Mouse (Mus musculus) CH12.LX (cell line): ENCODE data around the gene Gm5244. TPM values are rescaled to one million over a fixed set of nuclear protein-coding genes. Genes with fewer than 3 reads are reported as not detected.

Source experiments
- DNase-seq: peaks from one replicate; pipeline ENCODE4 v3.0.0-alpha.2; 2013; ENCODE audit errors: extremely low read depth
- H3K27ac ChIP-seq: 2 replicates; pipeline ENCODE4 v1.5.1; 2012; ENCODE audit warnings: low read depth, mild to moderate bottlenecking, control low read depth, moderate library complexity; ENCODE audit not compliant: insufficient read depth
- H3K27me3 ChIP-seq: replicated peaks from 2 replicates; pipeline ENCODE3; 2012; ENCODE audit warnings: inconsistent platforms
- H3K36me3 ChIP-seq, 2 experiments: replicated peaks in 1 of 2; 2 replicates each; pipeline versions ENCODE3 to v1.6.1; 2012; ENCODE audit warnings: inconsistent platforms in 1 of 2, low read length in 1 of 2, mild to moderate bottlenecking in 1 of 2, mixed read lengths in 1 of 2, moderate library complexity in 1 of 2; ENCODE audit not compliant: control insufficient read depth in 1 of 2, insufficient read depth in 1 of 2
- H3K4me1 ChIP-seq, 2 experiments: 2 replicates each; pipeline ENCODE4 v1.6.1; 2012; ENCODE audit warnings: inconsistent platforms in 1 of 2, moderate library complexity in 1 of 2; ENCODE audit not compliant: insufficient read depth in 2 of 2, control insufficient read depth in 1 of 2
- H3K4me2 ChIP-seq: 2 replicates; pipeline ENCODE4 v1.6.1; 2012; ENCODE audit warnings: low read depth, mild to moderate bottlenecking, control low read depth; ENCODE audit not compliant: poor library complexity, insufficient read depth, severe bottlenecking
- H3K4me3 ChIP-seq, 3 experiments: fragments of 150-350 bp in 1 of 3; sonication (generic) in 1 of 3; replicated peaks in 1 of 3; 2 replicates each; pipeline versions ENCODE3 to v1.5.1; 2011 to 2012; ENCODE audit warnings: low read depth in 2 of 3, low read length in 2 of 3, mild to moderate bottlenecking in 2 of 3, moderate library complexity in 2 of 3, control low read depth in 1 of 3, improper control_type of control experiment in 1 of 3, inconsistent platforms in 1 of 3, mixed read lengths in 1 of 3; ENCODE audit not compliant: poor library complexity in 1 of 3
- H3K79me2 ChIP-seq: replicated peaks from 2 replicates; pipeline ENCODE4 v1.6.1; 2012; ENCODE audit warnings: mild to moderate bottlenecking, moderate library complexity; ENCODE audit not compliant: control insufficient read depth, poor library complexity, insufficient read depth, severe bottlenecking; ENCODE audit errors: extremely low read depth
- H3K9ac ChIP-seq: 2 replicates; pipeline ENCODE4 v1.6.1; 2012; ENCODE audit warnings: low read depth, mild to moderate bottlenecking, control low read depth, moderate library complexity; ENCODE audit not compliant: insufficient read depth
- H3K9me3 ChIP-seq: replicated peaks from 2 replicates; pipeline ENCODE3; 2012; ENCODE audit warnings: low read length, inconsistent platforms, mixed read lengths
- BHLHE40 ChIP-seq: IDR thresholded peaks from 2 replicates; pipeline ENCODE4 v1.6.1; 2011; ENCODE audit warnings: mild to moderate bottlenecking, low read depth, low read length, improper control_type of control experiment
- CHD1 ChIP-seq: IDR thresholded peaks from 2 replicates; pipeline ENCODE4 v1.6.1; 2012; ENCODE audit warnings: low read depth, low read length, improper control_type of control experiment, inconsistent platforms
- CHD2 ChIP-seq: IDR thresholded peaks from 2 replicates; pipeline ENCODE4 v1.6.1; 2011; ENCODE audit warnings: low read length, improper control_type of control experiment
- CTCF ChIP-seq, 2 experiments: IDR thresholded peaks in 1 of 2; conservative IDR thresholded peaks in 1 of 2; 2 replicates each; pipeline ENCODE4 v1.5.1; 2011 to 2012; ENCODE audit warnings: low read depth in 2 of 2, low read length in 2 of 2, improper control_type of control experiment in 1 of 2, inconsistent platforms in 1 of 2, mild to moderate bottlenecking in 1 of 2, moderate library complexity in 1 of 2
- E2F4 ChIP-seq: IDR thresholded peaks from 2 replicates; pipeline ENCODE4 v1.6.1; 2011; ENCODE audit warnings: low read depth, low read length, improper control_type of control experiment; ENCODE audit not compliant: insufficient replicate concordance
- GABPA ChIP-seq: IDR thresholded peaks from 2 replicates; pipeline ENCODE4 v1.6.1; 2012; ENCODE audit warnings: low read depth, low read length, improper control_type of control experiment, inconsistent platforms; ENCODE audit not compliant: insufficient replicate concordance
- HCFC1 ChIP-seq: IDR thresholded peaks from 2 replicates; pipeline ENCODE4 v1.6.1; 2012; ENCODE audit warnings: low read depth, mild to moderate bottlenecking, inconsistent platforms, low read length, improper control_type of control experiment
- JUND ChIP-seq: conservative IDR thresholded peaks from 2 replicates; pipeline ENCODE4 v1.6.1; 2011; ENCODE audit warnings: low read depth, low read length, improper control_type of control experiment
- MAX ChIP-seq: IDR thresholded peaks from 2 replicates; pipeline ENCODE4 v1.6.1; 2011; ENCODE audit warnings: low read length, improper control_type of control experiment
- MEF2A ChIP-seq: IDR thresholded peaks from 2 replicates; pipeline ENCODE4 v1.6.1; 2014; ENCODE audit warnings: low read depth, mild to moderate bottlenecking, inconsistent platforms, low read length, improper control_type of control experiment, borderline replicate concordance
- MYC ChIP-seq: IDR thresholded peaks from 2 replicates; pipeline ENCODE4 v1.6.1; 2011; ENCODE audit warnings: low read depth, mild to moderate bottlenecking, improper control_type of control experiment, low read length
- NELFE ChIP-seq: IDR thresholded peaks from 2 replicates; pipeline ENCODE4 v1.6.1; 2011; ENCODE audit warnings: low read depth, low read length, improper control_type of control experiment
- NRF1 ChIP-seq: IDR thresholded peaks from 2 replicates; pipeline ENCODE4 v1.6.1; 2014; ENCODE audit warnings: low read depth, mild to moderate bottlenecking, inconsistent platforms, low read length, improper control_type of control experiment, moderate library complexity
- PAX5 ChIP-seq: IDR thresholded peaks from 2 replicates; pipeline ENCODE4 v1.6.1; 2012; ENCODE audit warnings: low read length, inconsistent platforms, mixed read lengths
- POLR2A ChIP-seq: IDR thresholded peaks from 2 replicates; pipeline ENCODE4 v1.6.1; 2011; ENCODE audit warnings: low read depth, mild to moderate bottlenecking, improper control_type of control experiment, low read length
- TBP ChIP-seq: conservative IDR thresholded peaks from 2 replicates; pipeline ENCODE4 v1.6.1; 2011; ENCODE audit warnings: low read depth, low read length, improper control_type of control experiment
- TCF12 ChIP-seq: IDR thresholded peaks from 2 replicates; pipeline ENCODE4 v1.6.1; 2014; ENCODE audit warnings: low read depth, mild to moderate bottlenecking, inconsistent platforms, low read length, improper control_type of control experiment
- UBTF ChIP-seq: IDR thresholded peaks from 2 replicates; pipeline ENCODE4 v1.6.1; 2012; ENCODE audit warnings: low read depth, mild to moderate bottlenecking, inconsistent platforms, low read length, improper control_type of control experiment, moderate library complexity
- USF2 ChIP-seq: conservative IDR thresholded peaks from 2 replicates; pipeline ENCODE4 v1.6.1; 2011; ENCODE audit warnings: low read depth, low read length, improper control_type of control experiment
- ZKSCAN1 ChIP-seq: IDR thresholded peaks from 2 replicates; pipeline ENCODE4 v1.6.1; 2012; ENCODE audit warnings: low read depth, inconsistent platforms, low read length, improper control_type of control experiment, borderline replicate concordance
- dilution Hi-C: fragments of 300-500 bp; cut with MboI; formaldehyde crosslinking; loops from 2 replicates; pipeline ENCODE4 v1.14.3; 2020; ENCODE audit warnings: low sequenced_read_pairs; ENCODE audit not compliant: extremely low pct_unique_long_range_greater_than_20kb, extremely low pct_ligation_motif_present
- in situ Hi-C: fragments of 300-500 bp; cut with MboI; formaldehyde crosslinking; loops from 3 replicates; pipeline ENCODE4 v1.14.3; 2019; ENCODE audit warnings: low sequenced_read_pairs, low pct_ligation_motif_present, low pct_unique_long_range_greater_than_20kb, mixed read lengths
- polyA plus RNA-seq: library from polyadenylated mRNA; unstranded; fragments of >175 nt; gene quantifications from 2 replicates; pipeline ENCODE4 v1.2.1, GENCODE M21; 2012; ENCODE audit warnings: low read depth; ENCODE audit not compliant: insufficient read length
- total RNA-seq, 2 experiments: library from RNA; depleted of rRNA; stranded (reverse); fragments of 300-350 nt in 1 of 2; fragments of >200 nt in 1 of 2; gene quantifications; 2 replicates each; pipeline ENCODE4 v1.2.3; 2012 to 2014

The Gm5244 gene
- total and polyA plus RNA-seq, 3 experiments: not detected

DNA sequence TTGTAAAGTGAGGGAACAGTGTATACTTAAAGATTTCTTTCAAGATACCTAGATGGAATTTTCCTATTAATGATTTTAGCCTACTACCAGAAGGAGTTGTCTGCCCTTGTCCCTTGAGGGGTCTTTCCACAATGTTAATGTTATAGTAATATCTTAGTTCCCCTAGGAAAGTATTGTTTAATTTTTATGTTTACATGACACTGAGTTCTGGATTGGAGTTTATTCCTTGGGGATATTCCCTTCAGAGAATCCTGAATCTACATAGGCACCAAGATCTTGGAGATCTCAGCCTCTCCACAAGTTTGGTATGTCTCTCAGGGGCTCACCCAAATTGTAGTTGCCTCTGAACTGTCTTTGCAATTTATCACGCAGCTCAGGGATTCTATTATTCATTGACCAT, 10.5 kb downstream of the Gm5244 start, which contains the start of gene Olfr1444:
Olfr1444 (plus strand) TSS at position 301 of the 400 bp plus-strand sequence.
- no peak within 1 kb of the TSS for H3K4me3 ChIP-seq
- no peaks in the 10 kb centered on the region for H3K79me2 ChIP-seq
- no peaks in the 10 kb centered on the region for H3K27me3 ChIP-seq
- no peak for DNase-seq
- dilution Hi-C loops: no loop called here
- no peaks in the 10 kb centered on the region for H3K4me1 ChIP-seq
- TF ChIP-seq MEF2A (no peak), CHD1 (no peak), POLR2A (no peak), ZKSCAN1 (no peak), NRF1 (no peak), TBP (no peak), PAX5 (no peak)
- no peak within 1 kb of the TSS for H3K27ac ChIP-seq
- in situ Hi-C loops: no loop called here
- no peak within 1 kb of the TSS for H3K9ac ChIP-seq
- H3K9me3 ChIP-seq: no peaks in the 10 kb centered on the region
- no peaks in the 10 kb centered on the region for H3K36me3 ChIP-seq
- H3K4me2 ChIP-seq: no peak within 1 kb of the TSS

DNA sequence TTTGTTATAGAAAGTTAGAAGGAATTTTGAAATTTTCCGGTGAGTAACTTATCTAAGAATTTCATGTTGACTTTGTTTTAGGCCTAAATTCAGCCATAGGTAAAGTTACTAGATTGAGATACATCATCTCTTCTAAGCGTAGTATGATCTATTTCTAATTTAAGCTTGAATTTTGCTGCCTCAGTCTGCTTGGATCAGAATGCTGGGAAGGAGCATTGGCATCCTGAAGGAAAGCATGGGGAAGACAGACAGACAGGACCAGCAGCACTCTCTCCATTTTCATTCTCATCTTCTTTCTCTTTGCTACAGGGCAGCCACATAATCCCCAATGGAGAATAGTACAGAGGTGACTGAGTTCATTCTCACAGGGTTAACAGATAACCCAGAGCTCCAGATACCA, 37.1 kb downstream of the Gm5244 start, which contains the start of gene Olfr1445:
Olfr1445 (plus strand) TSS at position 301 of the 400 bp plus-strand sequence.
- Histone ChIP-seq H3K79me2 (no peaks in the 10 kb centered on the region), H3K9ac (no peak within 1 kb of the TSS), H3K27me3 (no peaks in the 10 kb centered on the region), H3K36me3 (no peaks in the 10 kb centered on the region), H3K27ac (no peak within 1 kb of the TSS), H3K4me1 (no peaks in the 10 kb centered on the region), H3K4me3 (no peak within 1 kb of the TSS), H3K4me2 (no peak within 1 kb of the TSS), H3K9me3 (no peaks in the 10 kb centered on the region)
- no peak for DNase-seq
- dilution Hi-C loops (no loop called here), in situ Hi-C loops (no loop called here)
- TF ChIP-seq GABPA (no peak), UBTF (no peak), JUND (no peak), MAX (no peak), NELFE (no peak), E2F4 (no peak), ZKSCAN1 (no peak), CTCF (conservative IDR thresholded peaks at IDR 0.05 in 1 of 2, IDR thresholded peaks at IDR 0.05 in 1 of 2; ENCODE audit: low read depth in 2 of 2, low read length in 2 of 2) (no peak), BHLHE40 (no peak), MYC (no peak), TCF12 (no peak), USF2 (no peak), CHD2 (no peak), PAX5 (no peak), HCFC1 (no peak)
